In genomic region chr17:28408251-28408918, GRCm38 (mm10) we compare ENCODE assay signal across 27 mouse cellular contexts. TPM values are rescaled to one million over a fixed set of nuclear protein-coding genes. Genes with fewer than 3 reads are reported as not detected.
DNase-seq lines count a peak whose midpoint lies in the region; ATAC-seq and TF ChIP-seq lines count a peak whose summit lies in the region.
"Had no signal": no experiment of that assay in that cellular context is flagged by ENCODE, and none has a peak within 500 bp of the region (broad histone marks: within the 10 kb centered on the region; RNA-seq: fewer than 3 reads in every experiment).

No protein-coding gene starts in this region.

- dilution Hi-C loops in CH12.LX (cut with MboI; ENCODE audit: extremely low pct_ligation_motif_present, extremely low pct_unique_long_range_greater_than_20kb, low sequenced_read_pairs): no loop called here

- H3K9ac ChIP-seq in limb, embryonic 15.5 days: no peak overlapping the region
- H3K9ac ChIP-seq in CH12.LX (ENCODE audit: insufficient read depth, low read depth): no peak overlapping the region; the same call in 1 of the 2 replicates
- H3K9ac ChIP-seq in intestine, embryonic 15.5 days: no peak overlapping the region
- H3K9ac ChIP-seq in forebrain, embryonic 14.5 days (ENCODE audit: low read length): no peak overlapping the region
- H3K9ac ChIP-seq: embryonic facial prominence, embryonic 12.5 days; heart, embryonic 13.5 days; hindbrain, embryonic 13.5 days; lung, embryonic 14.5 days; neural tube, embryonic 13.5 days had no signal

- no peak for TF ChIP-seq POLR2A in CH12.LX (IDR thresholded peaks at IDR 0.05; ENCODE audit: low read depth, low read length)

- 65% methylated on average over 5 of the region's 5 CpGs for WGBS in limb, embryonic 15.5 days
- WGBS in limb, embryonic 10.5 days: 83% methylated on average over 5 of the region's 5 CpGs
- 57% methylated on average over 5 of the region's 5 CpGs for WGBS in intestine, embryonic 15.5 days
- WGBS in forebrain, embryonic 14.5 days: 85% methylated on average over 5 of the region's 5 CpGs

- in situ Hi-C loops in CH12.LX (cut with MboI; ENCODE audit: low pct_ligation_motif_present, low pct_unique_long_range_greater_than_20kb, low sequenced_read_pairs): no loop called here

- TF ChIP-seq RAD21 in CH12.LX (IDR thresholded peaks at IDR 0.05; ENCODE audit: low read depth, low read length): no peak

- no peak overlapping the region for H3K4me2 ChIP-seq in limb, embryonic 15.5 days
- peak overlapping the region; percentile 82; the same call in 1 of the 2 replicates for H3K4me2 ChIP-seq in CH12.LX (ENCODE audit: insufficient read depth, low read depth, poor library complexity, severe bottlenecking)
- no peak overlapping the region for H3K4me2 ChIP-seq in intestine, embryonic 15.5 days (replicated peaks)
- no peak overlapping the region for H3K4me2 ChIP-seq in forebrain, embryonic 14.5 days (ENCODE audit: low read length)
- H3K4me2 ChIP-seq: embryonic facial prominence, embryonic 12.5 days; heart, embryonic 13.5 days; hindbrain, embryonic 13.5 days; lung, embryonic 14.5 days; neural tube, embryonic 13.5 days had no signal

- peaks cover 25% of the 10 kb centered on the region for H3K36me3 ChIP-seq in limb, embryonic 15.5 days
- H3K36me3 ChIP-seq in limb, embryonic 10.5 days: peaks cover 68% of the 10 kb centered on the region
- H3K36me3 ChIP-seq in CH12.LX (replicated peaks in 1 of 2; ENCODE audit: control insufficient read depth in 1 of 2, insufficient read depth in 1 of 2, low read length in 1 of 2): peaks cover 22 to 59% of the 10 kb centered on the region in 2 experiments
- peaks cover 11% of the 10 kb centered on the region; the same call in 1 of the 2 replicates for H3K36me3 ChIP-seq in intestine, embryonic 15.5 days
- peaks cover 20% of the 10 kb centered on the region for H3K36me3 ChIP-seq in forebrain, embryonic 14.5 days (ENCODE audit: control insufficient read depth, insufficient read depth, low read length)

- peak in 1 of 2 experiments; percentile 28; a peak in 1 of 4 replicates for TF ChIP-seq CTCF in CH12.LX (conservative IDR thresholded peaks at IDR 0.05 in 1 of 2, IDR thresholded peaks at IDR 0.05 in 1 of 2; ENCODE audit: low read depth in 2 of 2, low read length in 2 of 2)

- H3K9me3 ChIP-seq in limb, embryonic 15.5 days: no peaks in the 10 kb centered on the region
- no peaks in the 10 kb centered on the region for H3K9me3 ChIP-seq in limb, embryonic 10.5 days (replicated peaks)
- peaks cover 2% of the 10 kb centered on the region for H3K9me3 ChIP-seq in CH12.LX (replicated peaks; ENCODE audit: low read length)
- H3K9me3 ChIP-seq in intestine, embryonic 15.5 days: no peaks in the 10 kb centered on the region
- H3K9me3 ChIP-seq in forebrain, embryonic 14.5 days (replicated peaks; ENCODE audit: control insufficient read depth, low read length): no peaks in the 10 kb centered on the region
- H3K9me3 ChIP-seq: embryonic facial prominence, embryonic 12.5 days; heart, embryonic 13.5 days; hindbrain, embryonic 13.5 days; neural tube, embryonic 13.5 days had no signal

- no peaks in the 10 kb centered on the region for H3K79me2 ChIP-seq in CH12.LX (replicated peaks; ENCODE audit: control insufficient read depth, extremely low read depth, insufficient read depth, poor library complexity, severe bottlenecking)

- H3K4me1 ChIP-seq in limb, embryonic 15.5 days: peaks cover 18% of the 10 kb centered on the region
- peaks cover 6% of the 10 kb centered on the region for H3K4me1 ChIP-seq in limb, embryonic 10.5 days
- peaks cover 3 to 16% of the 10 kb centered on the region in 2 experiments; a peak in 3 of 4 replicates for H3K4me1 ChIP-seq in CH12.LX (ENCODE audit: control insufficient read depth in 1 of 2, insufficient read depth in 2 of 2)
- no peaks in the 10 kb centered on the region for H3K4me1 ChIP-seq in intestine, embryonic 15.5 days (replicated peaks)
- no peaks in the 10 kb centered on the region for H3K4me1 ChIP-seq in forebrain, embryonic 14.5 days (ENCODE audit: control insufficient read depth, insufficient read depth, low read length)
- H3K4me1 ChIP-seq: hindbrain, embryonic 13.5 days; midbrain, embryonic 10.5 days; neural tube, embryonic 13.5 days had no signal

- no peaks in the 10 kb centered on the region for H3K27me3 ChIP-seq in limb, embryonic 15.5 days
- no peaks in the 10 kb centered on the region for H3K27me3 ChIP-seq in limb, embryonic 10.5 days (ENCODE audit: low read depth, poor library complexity, severe bottlenecking)
- no peaks in the 10 kb centered on the region for H3K27me3 ChIP-seq in CH12.LX (replicated peaks)
- H3K27me3 ChIP-seq in intestine, embryonic 15.5 days (replicated peaks): no peaks in the 10 kb centered on the region
- H3K27me3 ChIP-seq in forebrain, embryonic 14.5 days (replicated peaks; ENCODE audit: control insufficient read depth, insufficient read depth, low read length): no peaks in the 10 kb centered on the region
- H3K27me3 ChIP-seq: embryonic facial prominence, embryonic 12.5 days; heart, embryonic 13.5 days; hindbrain, embryonic 13.5 days; neural tube, embryonic 13.5 days had no signal

- no peak for TF ChIP-seq EP300 in CH12.LX (IDR thresholded peaks at IDR 0.05; ENCODE audit: low read length)

- DNase-seq in limb, embryonic 10.5 days (ENCODE audit: low spot score): no peak
- peak; percentile 59 for DNase-seq in 3T3-L1 (ENCODE audit: low read depth, low spot score)
- peak; percentile 12 for DNase-seq in CH12.LX (ENCODE audit: extremely low read depth)
- no peak for DNase-seq in heart, adult 11 months
- no peak for DNase-seq in left cerebral cortex, adult 9 months (ENCODE audit: low spot score in 2 of 2)
- DNase-seq in forebrain, embryonic 14.5 days (ENCODE audit: low spot score): no peak
- DNase-seq: adrenal gland, adult 2 months; cerebellum, adult 18-20 months; cerebellum, postnatal 14 days; gastrocnemius, postnatal 25 days; heart, adult 2 months; kidney, postnatal 14 days; layer of hippocampus, postnatal 36 days; lung, embryonic 14.5 days; right cerebral cortex, postnatal 4 days; thymus, adult 2 months; thymus, postnatal 4 days had no signal

- ATAC-seq in limb, embryonic 15.5 days (ENCODE audit: insufficient number of reproducible peaks, low FRiP score, low TSS enrichment, low read depth): no peak
- peak; percentile 57 for ATAC-seq in intestine, embryonic 15.5 days
- ATAC-seq in forebrain, embryonic 14.5 days: no peak
- ATAC-seq: midbrain, embryonic 16.5 days had no signal

- peak overlapping the region; percentile 27; the same call in 1 of the 2 replicates for H3K27ac ChIP-seq in limb, embryonic 15.5 days
- H3K27ac ChIP-seq in limb, embryonic 10.5 days: no peak overlapping the region
- peak overlapping the region; percentile 42; the same call in 1 of the 2 replicates for H3K27ac ChIP-seq in CH12.LX (ENCODE audit: insufficient read depth, low read depth)
- H3K27ac ChIP-seq in intestine, embryonic 15.5 days: peak overlapping the region; percentile 27; the same call in 1 of the 2 replicates
- H3K27ac ChIP-seq in forebrain, embryonic 14.5 days (ENCODE audit: low read depth, low read length): no peak overlapping the region
- H3K27ac ChIP-seq: heart, adult 2 months; heart, embryonic 13.5 days; hindbrain, embryonic 13.5 days; midbrain, embryonic 10.5 days; neural tube, embryonic 13.5 days had no signal

- H3K4me3 ChIP-seq in limb, embryonic 15.5 days: no peak overlapping the region
- no peak overlapping the region for H3K4me3 ChIP-seq in limb, embryonic 10.5 days
- H3K4me3 ChIP-seq in CH12.LX (replicated peaks in 1 of 3; ENCODE audit: low read depth in 2 of 3, low read length in 2 of 3, poor library complexity in 1 of 3): peak overlapping the region in 2 of 3 experiments; percentile 25 to 32
- no peak overlapping the region for H3K4me3 ChIP-seq in intestine, embryonic 15.5 days (replicated peaks)
- no peak overlapping the region for H3K4me3 ChIP-seq in forebrain, embryonic 14.5 days (ENCODE audit: low read depth, low read length)
- H3K4me3 ChIP-seq: embryonic facial prominence, embryonic 12.5 days; heart, adult 2 months; heart, embryonic 13.5 days; hindbrain, embryonic 13.5 days; midbrain, embryonic 10.5 days; myocyte; neural tube, embryonic 13.5 days had no signal

TF ChIP-seq in CH12.LX, 34 proteins besides CTCF, POLR2A, EP300 and RAD21 (continues in another document):
- TF ChIP-seq ETS1 (conservative IDR thresholded peaks at IDR 0.05; ENCODE audit: low read depth, low read length): no peak
- no peak for TF ChIP-seq SIN3A (IDR thresholded peaks at IDR 0.05; ENCODE audit: low read length)
- TF ChIP-seq BHLHE40 (IDR thresholded peaks at IDR 0.05; ENCODE audit: low read depth, low read length): no peak
- TF ChIP-seq RCOR1 (conservative IDR thresholded peaks at IDR 0.05; ENCODE audit: low read depth, low read length): no peak
- no peak for TF ChIP-seq JUND (conservative IDR thresholded peaks at IDR 0.05; ENCODE audit: low read depth, low read length)
- no peak for TF ChIP-seq ZMIZ1 (IDR thresholded peaks at IDR 0.05; ENCODE audit: low read depth, low read length)
- TF ChIP-seq MEF2A (IDR thresholded peaks at IDR 0.05; ENCODE audit: borderline replicate concordance, low read depth, low read length): no peak
- TF ChIP-seq E2F4 (IDR thresholded peaks at IDR 0.05; ENCODE audit: insufficient replicate concordance, low read depth, low read length): no peak
- no peak for TF ChIP-seq MXI1 (IDR thresholded peaks at IDR 0.05; ENCODE audit: low read depth, low read length)
- TF ChIP-seq GABPA (IDR thresholded peaks at IDR 0.05; ENCODE audit: insufficient replicate concordance, low read depth, low read length): no peak
- no peak for TF ChIP-seq HCFC1 (IDR thresholded peaks at IDR 0.05; ENCODE audit: low read depth, low read length)

RNA-seq across cellular contexts. Expression of gene Tulp1, which starts 43.4 kb away (rescaled TPM):
- 5.4 and 6.2 TPM in 2 replicates for polyA plus RNA-seq in limb, embryonic 15.5 days (2015; fragmentation: Nextera tagmentation; extraction: Ambion mirVana)
- 3.4 and 4.1 TPM in 2 replicates for polyA plus RNA-seq in limb, embryonic 10.5 days (2016; fragmentation: Nextera tagmentation; extraction: Ambion mirVana)
- total RNA-seq in CH12.LX (2012; rRNA removed) (0.17 TPM in 1 of 2 replicates, not detected in the other), CH12.LX (2014; rRNA removed) (not detected in 2 replicates)
- polyA plus RNA-seq in CH12.LX (2012; ENCODE audit: insufficient read length, low read depth): not detected in 2 replicates
- 3.6 and 4.1 TPM in 2 replicates for polyA plus RNA-seq in intestine, embryonic 15.5 days (2015; fragmentation: Nextera tagmentation; extraction: Ambion mirVana)
- polyA plus RNA-seq in forebrain, embryonic 14.5 days (2014; fragmentation: Nextera tagmentation; extraction: Ambion mirVana): 1.3 and 1.5 TPM in 2 replicates
- total RNA-seq: adrenal gland, adult 2 months; gastrocnemius, postnatal 25 days; heart, adult 2 months; layer of hippocampus, adult 18-20 months; layer of hippocampus, postnatal 36 days had no signal
- polyA plus RNA-seq: heart, adult 2 months; myocyte had no signal

RNA-seq across cellular contexts. Expression of gene Tead3, which starts 57.8 kb away (rescaled TPM):
- 15.5 and 16.2 TPM in 2 replicates for polyA plus RNA-seq in limb, embryonic 15.5 days (2015; fragmentation: Nextera tagmentation; extraction: Ambion mirVana)
- polyA plus RNA-seq in limb, embryonic 10.5 days (2016; fragmentation: Nextera tagmentation; extraction: Ambion mirVana): 5.2 and 9.8 TPM in 2 replicates
- total RNA-seq in CH12.LX (2012; rRNA removed): 0.17 and 0.42 TPM in 2 replicates
- not detected in 2 replicates for total RNA-seq in CH12.LX (2014; rRNA removed)
- 0.08 TPM in 1 of 2 replicates, not detected in the other for polyA plus RNA-seq in CH12.LX (2012; ENCODE audit: insufficient read length, low read depth)
- 8.9 and 10.0 TPM in 2 replicates for polyA plus RNA-seq in intestine, embryonic 15.5 days (2015; fragmentation: Nextera tagmentation; extraction: Ambion mirVana)
- polyA plus RNA-seq in forebrain, embryonic 14.5 days (2014; fragmentation: Nextera tagmentation; extraction: Ambion mirVana): 1.8 and 2.4 TPM in 2 replicates

Comparison
In these comparisons a context has a peak if more than half of its experiments do, and no peak if none do; other contexts are left out.
1. H3K27ac ChIP-seq: peak in limb, embryonic 15.5 days (single experiment), CH12.LX (single experiment) and intestine, embryonic 15.5 days (single experiment); none in limb, embryonic 10.5 days (single experiment) and forebrain, embryonic 14.5 days (single experiment).
2. H3K4me3 ChIP-seq: peak in CH12.LX (2 of 3); none in limb, embryonic 15.5 days (single experiment), limb, embryonic 10.5 days (single experiment), intestine, embryonic 15.5 days (single experiment) and forebrain, embryonic 14.5 days (single experiment).
3. DNase-seq: peak in 3T3-L1 (single experiment) and CH12.LX (single experiment); none in limb, embryonic 10.5 days (single experiment), heart, adult 11 months (single experiment), left cerebral cortex, adult 9 months (0 of 2) and forebrain, embryonic 14.5 days (single experiment).